Mouse (Mus musculus) lung, adult 2 months (tissue): ENCODE results near the gene Cpne5.

Source experiments
- CTCF ChIP-seq: fragments of 200-500 bp; IDR thresholded peaks from 2 replicates; pipeline ENCODE4 v1.5.1; 2011; ENCODE audit warnings: mild to moderate bottlenecking, low read length, control low read depth; ENCODE audit not compliant: insufficient read depth
- POLR2A ChIP-seq: fragments of 200-500 bp; IDR thresholded peaks from 2 replicates; pipeline ENCODE4 v1.6.1; 2011; ENCODE audit warnings: low read depth, mild to moderate bottlenecking, control low read depth, low read length, borderline replicate concordance; ENCODE audit errors: extremely low read depth

GRCm38 (mm10) chr17:29145101-29145500, 92.9 kb downstream of the Cpne5 start:
- TF ChIP-seq POLR2A (no peak), CTCF (no peak)
